Mouse (Mus musculus): ENCODE data around the gene Ctsz.

The Ctsz gene

DNA sequence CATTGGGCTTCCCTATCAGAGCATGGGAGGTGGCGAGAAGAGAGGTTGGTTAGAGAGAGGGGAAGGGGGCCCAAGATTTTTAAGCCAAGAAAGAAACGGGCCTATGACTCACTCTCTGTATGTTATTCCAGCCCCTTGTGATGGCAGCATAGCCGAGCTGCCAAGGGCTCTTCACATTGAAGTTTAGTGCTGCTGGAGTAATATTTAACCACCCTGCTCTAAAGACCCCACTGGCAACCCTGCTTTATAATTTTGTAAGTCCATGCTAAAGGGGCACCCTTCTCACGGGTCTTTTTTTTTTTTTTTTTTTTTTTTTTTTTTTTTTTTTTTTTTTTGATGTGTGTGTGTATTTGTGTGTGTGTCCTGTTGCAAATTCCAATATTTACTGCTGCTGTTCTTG lies 3.1 kb upstream of the Ctsz start:
- no peak for DNase-seq (ENCODE audit: low spot score in 2 of 2)

DNA sequence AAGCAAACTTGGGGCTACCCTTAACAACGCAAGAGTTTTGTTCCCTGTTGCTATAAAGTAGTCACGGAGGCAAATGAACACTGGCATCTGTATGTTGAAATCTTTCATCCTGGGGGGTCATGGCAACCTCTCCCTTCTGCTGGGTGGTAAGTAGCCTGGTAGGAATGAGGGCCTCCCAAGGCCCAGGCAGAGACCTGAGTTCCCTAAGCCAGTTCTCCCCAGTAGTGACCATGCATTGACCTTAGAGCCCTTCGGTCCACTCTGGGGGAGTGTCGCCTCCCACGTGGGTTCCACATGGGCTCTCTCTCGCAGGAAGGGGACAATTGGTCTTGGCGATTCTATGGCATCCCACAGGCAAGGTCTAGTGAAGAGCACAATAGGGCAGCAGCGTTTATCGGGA lies 1.1 kb upstream of the Ctsz start:
- DNase-seq (ENCODE audit: low spot score in 2 of 2) = no peak

DNA sequence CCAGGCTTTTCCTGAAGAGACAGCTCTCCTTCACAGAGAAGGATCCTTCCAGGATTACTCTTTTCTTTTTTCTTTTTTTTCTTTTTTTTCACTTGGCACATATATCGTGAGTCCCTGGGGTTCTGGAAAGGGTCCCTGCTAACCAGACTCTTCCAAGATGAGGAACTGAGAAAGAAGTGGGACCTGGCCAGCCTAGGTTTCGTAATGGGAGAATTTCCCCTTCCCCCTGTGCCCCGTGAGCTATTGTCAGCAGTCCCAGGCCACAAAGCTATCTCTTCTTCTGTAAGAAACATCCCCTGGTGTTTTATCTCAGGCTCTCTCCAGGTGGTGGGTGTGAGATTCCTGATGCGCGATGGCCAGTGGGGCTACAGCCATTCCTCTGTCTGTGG lies 605 bp upstream of the Ctsz start:
- no peak for DNase-seq (ENCODE audit: low spot score in 2 of 2)

DNA sequence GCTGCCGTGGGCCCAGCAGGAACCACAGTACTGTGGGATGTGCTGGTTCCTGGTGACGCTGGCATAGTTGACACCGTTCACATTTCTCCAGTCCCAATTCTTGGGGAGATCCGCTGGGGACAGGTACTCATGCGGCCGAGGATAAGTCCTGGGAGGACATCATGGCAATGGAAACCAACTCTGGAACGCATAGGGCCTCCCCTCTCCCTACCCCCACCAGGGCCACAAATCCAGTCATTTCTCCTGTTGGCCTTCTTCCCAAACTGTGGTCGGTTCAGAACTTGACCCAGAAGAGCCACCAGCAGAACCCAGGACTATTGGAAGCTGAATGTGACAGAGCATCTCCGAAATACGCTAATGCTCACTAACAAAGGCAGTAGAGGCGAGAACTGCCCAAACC lies 658 bp downstream of the Ctsz start:
- no peak for DNase-seq (ENCODE audit: low spot score in 2 of 2)

DNA sequence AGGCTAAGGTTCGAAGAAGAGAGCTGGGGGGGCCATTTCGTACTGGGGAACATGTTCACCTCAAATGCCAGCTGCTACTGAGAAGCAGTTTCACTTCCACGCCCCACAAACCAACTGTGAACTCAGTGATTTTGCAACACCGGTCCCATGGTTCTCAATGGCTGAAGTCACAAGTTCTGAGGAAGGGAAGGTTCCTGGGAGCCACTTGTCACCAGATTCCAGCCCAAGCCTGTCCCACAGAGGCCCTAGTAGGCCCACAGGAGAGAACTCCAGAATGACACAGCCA lies 1.2 kb downstream of the Ctsz start:
- DNase-seq (ENCODE audit: low spot score in 2 of 2) = peak in 1 of 2 experiments; percentile 30

DNA sequence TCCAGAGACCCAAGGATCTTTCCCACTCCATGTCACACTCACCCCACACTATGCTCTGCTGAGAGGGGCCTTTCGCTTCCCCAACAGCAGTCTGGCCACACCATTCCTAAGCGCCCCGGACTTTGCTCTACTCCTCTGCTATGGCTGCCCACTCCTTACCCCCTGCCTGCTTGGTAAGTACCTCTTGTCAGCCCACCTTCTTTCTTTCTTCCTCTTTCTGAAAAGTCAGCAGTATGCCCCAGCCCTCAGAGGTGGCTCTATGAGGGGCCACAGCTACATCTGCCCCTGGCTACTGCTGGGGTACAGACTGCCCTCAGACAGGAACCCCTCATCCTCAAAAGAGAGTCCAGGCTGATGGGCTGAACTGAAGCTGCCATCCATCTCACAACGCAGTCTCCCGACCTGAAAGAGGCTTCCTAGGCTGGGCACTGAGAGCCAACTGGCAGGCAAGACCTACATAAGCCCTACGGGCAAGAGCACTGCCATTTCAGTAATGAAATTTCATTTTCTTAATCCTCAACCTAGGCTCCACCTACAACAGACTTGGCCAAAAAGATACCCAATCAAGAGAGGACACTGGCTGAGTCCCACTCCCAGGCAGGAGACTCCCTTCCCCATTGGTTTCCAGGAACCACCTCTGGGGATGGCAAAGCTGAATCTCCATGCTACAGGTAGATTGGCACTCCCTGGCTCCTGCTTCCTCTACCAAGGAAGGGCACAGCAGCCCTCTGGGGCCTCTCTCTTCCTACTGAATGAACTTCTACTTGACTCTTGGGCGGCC lies 1.7 kb downstream of the Ctsz start:
- no peak for DNase-seq (ENCODE audit: low spot score in 2 of 2)

DNA sequence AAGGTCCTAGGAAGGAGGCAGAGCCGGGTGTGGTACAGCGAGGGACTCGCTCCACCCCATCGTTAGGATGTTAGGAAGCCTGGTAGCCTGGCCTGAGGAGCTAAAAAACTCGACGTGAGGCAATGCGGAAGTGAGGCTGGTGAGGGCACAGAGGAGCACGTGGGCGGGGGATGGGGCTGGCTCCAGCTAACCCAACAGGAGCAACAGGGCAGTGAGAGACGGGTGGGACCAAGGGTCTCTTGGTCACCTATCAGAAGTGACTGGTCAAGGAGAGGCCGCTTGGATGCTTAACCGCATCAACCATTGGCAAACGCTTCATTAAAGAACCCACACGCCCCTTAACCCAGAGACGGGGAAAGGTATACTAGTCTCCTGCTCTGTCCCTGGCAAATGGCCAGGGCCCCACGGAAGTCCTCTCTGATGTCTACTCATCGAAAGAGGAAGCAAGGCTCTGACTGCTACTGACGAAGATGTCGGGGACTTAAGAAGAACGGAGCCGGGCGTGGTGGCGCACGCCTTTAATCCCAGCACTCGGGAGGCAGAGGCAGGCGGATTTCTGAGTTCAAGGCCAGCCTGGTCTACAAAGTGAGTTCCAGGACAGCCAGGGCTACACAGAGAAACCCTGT lies 2.6 kb downstream of the Ctsz start:
- DNase-seq (ENCODE audit: low spot score in 2 of 2) = no peak

DNA sequence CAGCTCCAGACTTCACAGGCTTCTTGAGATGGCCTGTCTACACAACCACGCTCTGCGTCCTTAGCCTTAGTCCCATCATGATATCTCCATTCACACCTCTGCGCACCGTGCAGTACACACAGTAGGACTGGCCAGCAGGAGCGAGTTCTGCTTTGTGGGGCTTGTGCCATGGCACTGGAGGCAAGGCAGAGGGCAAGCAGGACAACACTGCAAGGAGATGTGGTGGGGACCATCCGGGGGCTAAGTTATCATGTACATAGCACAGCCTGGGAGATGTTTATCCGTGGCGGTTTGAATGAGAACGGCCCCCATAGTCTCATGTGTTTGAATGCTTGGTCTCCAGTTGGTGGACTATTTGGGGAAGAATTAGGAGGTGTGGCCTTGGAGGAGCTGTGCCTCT lies 3.9 kb downstream of the Ctsz start:
- no peak for DNase-seq (ENCODE audit: low spot score in 2 of 2)

DNA sequence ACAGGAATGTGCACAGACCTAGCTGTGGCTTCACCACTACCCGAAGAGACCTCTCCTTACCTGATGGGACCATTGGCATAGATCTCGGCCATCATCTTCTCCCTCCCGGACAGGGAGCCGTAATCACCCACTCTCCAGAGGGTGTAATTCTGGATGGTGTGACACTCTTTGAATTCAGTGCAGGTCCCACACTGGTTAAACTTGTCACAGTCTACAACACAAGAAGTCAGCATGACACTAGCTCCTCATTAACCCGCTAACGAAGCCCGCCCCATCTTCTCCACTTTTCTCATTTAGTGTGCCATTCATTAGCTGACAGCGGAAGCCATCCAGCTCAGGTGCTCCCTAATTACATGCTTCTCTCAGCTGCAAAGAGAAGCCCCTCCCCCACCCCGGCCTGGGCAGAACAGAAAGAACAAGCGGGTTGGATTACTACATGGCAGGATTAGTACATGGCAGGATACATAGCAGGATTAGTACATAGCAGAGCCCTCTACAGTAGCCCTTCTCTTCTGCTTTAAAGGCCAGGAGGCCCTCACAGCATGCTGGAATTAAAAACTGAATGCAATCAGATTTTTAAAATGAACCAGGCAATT lies 9.7 kb downstream of the Ctsz start:
- no peak for DNase-seq (ENCODE audit: low spot score in 2 of 2)

DNA sequence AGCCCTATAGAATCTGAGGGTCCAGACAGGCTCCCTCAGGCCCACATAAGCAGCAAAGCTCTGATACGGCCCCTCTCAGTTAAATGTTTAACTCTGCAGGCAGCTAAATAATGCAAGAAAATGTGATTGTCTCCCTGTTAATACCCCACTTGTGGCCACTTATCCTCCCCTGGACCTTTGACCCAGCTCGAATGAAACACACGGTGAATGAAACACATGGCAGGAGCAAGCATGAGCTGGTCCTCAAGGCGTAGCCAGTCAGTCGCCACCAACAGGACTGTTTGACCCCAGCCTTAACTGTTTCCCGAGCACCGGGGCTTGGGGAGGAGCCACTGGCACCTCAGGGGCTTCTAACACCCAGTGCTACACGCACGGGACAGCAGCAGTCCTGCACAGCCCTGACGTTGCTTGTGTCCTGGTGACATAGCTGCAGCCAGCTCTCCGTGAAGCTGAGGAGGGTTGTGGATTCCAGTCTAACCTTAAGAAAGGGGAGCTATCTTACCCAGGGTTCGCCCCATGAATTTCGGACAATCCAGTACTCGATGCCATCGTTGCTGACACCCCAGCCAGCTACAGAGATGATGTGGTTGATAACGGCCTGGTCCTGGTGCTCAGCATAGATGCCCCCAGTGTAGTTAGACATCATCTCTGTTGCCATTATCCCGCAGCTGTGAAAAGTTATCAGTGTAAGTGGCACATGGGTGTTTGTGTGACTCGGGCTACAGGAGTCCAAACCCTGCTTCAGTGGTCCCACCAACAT lies 10.6 kb downstream of the Ctsz start:
- no peak for DNase-seq (ENCODE audit: low spot score in 2 of 2)

DNA sequence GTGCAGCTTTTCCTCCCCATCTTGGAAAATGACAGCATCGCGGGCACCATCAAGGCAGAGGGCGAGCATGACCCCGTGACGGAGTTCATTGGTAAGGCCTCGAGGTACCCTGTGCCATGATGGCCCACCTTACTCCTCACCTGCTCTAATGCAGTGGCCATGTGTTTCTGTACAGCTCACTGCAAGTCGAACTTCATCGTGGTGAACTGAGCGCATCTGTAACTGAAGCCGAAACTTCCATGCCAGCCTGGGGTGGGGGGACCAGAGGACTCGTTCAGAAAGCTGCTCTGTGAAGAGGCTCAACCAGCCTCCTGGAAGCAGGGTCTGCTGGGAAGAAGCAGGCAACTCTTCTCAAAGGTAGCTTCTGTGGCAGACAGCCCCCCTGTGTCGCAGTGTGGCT lies 12.0 kb downstream of the Ctsz start:
- no peak for DNase-seq (ENCODE audit: low spot score in 2 of 2)

DNA sequence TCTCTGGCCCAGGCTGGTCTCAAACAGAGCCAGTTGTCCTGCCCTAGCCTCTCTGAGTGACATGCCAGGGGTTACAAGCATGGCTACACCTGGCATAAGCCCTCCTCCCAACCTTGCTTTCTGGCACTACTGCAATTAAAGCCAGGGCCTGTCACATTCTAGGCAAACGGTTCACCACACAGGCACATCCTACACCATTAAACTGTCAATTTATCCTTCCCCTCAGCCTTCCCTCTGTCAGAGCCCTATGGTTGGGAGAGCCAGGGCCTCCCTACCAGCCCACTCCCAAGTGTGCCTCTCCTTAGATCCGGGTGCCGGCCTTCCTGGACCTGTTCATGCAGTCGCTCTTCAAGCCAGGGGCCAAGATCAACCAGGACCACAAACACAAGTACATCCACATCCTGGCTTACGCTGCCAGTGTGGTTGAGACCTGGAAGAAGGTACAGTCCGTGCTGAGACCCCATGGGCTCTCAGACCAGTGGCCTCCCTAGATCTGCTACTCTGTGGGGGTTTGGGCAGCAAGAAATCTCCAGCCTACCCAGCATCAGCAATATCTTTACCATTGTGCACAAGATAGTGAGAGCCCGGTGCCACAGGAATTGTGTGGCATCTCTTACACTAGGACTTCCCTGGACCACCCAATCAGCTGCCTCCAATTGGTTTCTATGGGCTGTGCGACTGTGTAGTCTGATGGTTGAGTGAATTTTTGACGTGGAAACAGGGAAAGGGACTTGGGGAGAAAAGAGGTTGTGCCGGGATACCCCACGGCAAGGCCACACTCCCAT lies 14.3 kb downstream of the Ctsz start:
- DNase-seq (ENCODE audit: low spot score in 2 of 2) = no peak

DNA sequence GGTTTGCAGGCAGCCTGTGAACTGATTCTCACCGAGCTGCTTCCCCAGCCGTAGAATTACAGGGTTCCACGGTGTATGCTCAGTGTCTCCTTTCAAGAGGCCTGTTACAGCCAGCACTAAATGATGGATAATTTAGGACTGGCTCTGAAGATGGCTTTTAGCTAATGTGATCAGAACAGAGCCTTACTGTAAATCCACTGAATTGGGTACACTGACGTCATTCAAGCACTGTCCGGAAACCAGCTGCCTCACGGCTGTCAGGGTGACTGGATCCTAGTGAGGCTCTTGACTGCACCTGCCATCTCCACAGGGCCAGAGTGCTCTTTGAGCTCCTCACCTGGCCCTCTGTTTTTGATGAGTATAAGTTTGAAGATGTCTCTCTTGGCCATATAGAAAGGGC lies 17.7 kb downstream of the Ctsz start:
- DNase-seq (ENCODE audit: low spot score in 2 of 2) = no peak

DNA sequence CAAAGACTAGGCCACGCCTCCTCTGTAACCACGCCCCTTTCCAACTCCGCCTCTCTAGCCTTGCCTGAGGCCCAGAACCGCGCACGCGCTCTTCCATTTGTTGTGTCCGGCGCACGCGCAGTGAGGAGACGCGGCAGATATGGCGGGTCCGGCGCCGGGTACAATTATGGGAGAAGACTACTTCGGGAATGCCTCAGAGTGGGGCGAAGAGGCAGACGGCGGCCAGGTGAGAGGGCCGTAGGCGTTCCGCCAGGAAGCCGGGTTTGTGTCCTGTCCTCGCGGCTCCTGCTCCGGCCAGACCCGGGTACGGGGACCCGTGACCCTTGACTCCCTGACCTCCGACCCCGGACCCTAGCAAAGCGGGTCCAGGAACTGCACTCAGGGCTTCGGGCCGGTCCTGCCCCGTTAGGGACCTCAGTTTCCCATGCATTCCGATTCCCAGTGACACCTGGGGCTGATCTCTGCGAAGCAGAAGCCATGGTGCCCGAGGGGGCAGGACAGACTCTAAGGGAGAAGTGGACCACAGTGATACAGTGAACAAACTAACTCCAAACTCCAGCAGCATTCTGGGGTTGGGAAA lies 23.0 kb downstream of the Ctsz start, which contains the start of gene Nelfcd:
Gene Nelfcd (plus strand): TSS at position 74 of the 580 bp plus-strand sequence.
- peak; percentile 85 to 94 for DNase-seq (ENCODE audit: low spot score in 2 of 2)

DNA sequence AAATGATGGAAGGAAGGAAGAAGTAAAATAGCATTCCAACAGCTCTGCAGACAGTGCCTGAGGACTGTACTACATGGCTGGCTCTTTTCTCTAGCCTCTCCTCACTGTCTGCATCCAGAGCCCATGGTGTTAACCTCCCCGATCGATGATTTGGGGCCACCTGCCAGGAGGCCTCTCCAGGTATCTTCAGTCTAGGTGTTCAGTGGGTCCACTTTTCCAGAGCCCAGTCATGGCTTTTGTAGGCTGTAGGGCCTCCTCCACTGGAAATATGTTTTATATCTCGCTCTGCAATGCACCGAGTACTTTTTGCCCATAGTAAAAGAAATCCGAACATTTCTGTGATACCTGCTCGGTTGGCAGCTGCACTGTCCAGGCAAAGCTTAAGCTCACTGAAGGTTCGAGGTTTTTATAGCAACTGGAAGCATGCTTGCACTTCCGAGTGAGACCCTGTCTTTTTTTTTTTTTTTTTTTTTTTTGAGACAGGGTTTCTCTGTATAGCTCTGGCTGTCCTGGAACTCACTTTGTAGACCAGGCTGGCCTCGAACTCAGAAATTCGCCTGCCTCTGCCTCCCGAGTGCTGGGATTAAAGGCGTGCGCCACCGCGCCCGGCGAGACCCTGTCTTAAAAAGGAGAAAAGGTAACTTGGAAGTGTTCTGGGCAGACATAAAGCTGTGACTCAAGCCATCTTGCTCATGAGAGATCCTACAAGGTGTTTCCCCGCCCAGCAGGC lies 23.7 kb downstream of the Ctsz start:
- no peak for DNase-seq (ENCODE audit: low spot score in 2 of 2)

DNA sequence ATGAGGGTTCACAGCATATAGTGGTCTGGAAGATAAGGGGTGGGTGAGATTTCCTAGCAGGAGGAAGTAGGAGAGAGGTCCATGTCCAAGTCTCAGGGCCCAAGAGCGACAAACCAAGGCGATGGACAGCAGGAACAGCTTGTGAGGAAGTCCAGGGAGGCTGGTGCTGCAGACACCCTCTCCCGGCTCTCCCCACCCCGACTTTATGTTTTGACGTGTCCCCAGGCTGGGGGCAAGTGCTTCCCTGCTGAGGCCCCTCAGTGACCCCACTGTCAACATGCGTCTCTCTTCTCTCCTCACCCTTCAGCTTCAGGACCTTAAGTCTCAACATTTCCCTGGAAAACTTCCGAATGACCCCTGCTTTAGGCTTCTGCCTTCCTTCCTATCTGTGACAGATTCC lies 25.7 kb downstream of the Ctsz start:
- DNase-seq (ENCODE audit: low spot score in 2 of 2) = no peak

DNA sequence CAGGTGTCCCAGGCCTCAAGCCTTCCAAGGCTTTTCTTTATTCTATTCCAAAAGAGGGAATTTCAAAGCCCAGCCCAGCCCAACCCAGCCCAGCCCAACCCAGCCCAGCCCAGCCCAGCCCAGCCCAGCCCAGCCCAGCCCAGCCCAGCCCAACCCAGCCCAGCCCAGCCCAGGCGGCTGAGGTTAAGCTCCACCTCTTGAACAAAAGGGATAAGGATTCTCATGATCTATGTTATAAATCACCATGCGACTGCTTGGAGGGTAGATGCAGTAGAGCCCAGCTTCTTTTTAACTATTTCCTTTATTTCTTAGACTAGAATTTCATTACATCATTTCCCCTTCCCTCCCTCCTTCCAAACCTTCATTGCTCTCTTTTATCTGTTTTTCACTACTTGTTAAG lies 28.6 kb downstream of the Ctsz start:
- no peak for DNase-seq (ENCODE audit: low spot score in 2 of 2)

DNA sequence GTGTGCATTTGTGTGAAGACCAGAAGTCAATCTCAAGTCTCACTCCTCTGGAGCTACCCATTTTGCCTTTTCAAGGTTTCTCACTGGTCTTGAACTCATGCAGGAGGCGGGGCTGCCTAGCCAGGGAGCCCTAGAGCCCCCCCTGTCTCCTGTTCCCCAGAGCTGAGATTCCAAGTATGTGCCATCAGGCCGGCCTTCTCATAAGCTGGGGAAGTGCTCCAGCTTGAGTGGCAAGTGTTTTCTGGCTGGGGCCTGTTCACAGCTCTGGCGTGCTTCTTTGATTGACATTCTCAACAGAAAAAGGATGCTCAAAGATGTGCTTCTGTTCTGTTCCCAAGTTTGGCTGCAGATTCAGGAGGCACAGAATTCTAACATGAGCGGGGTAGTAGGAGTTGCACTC lies 38.4 kb downstream of the Ctsz start:
- no peak for DNase-seq (ENCODE audit: low spot score in 2 of 2)

DNA sequence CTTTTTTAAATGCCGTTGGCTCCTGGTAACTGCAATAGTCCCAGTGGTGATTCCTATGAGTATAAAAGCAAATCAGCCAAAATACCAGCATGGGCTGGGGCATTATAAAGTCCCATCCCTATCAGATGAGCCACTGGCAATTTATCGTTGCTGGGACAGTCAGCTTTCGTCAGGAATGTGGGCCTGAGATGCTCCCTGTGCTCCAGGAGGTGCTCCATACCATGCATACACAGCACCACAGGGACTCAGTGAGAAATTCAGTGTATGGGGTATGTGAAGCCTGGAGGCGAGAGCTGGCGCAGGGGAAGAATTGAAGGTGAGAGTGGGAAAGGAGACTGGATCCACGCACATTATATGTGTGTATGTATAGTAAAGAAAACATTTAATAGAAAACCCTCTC lies 41.0 kb downstream of the Ctsz start:
- DNase-seq (ENCODE audit: low spot score in 2 of 2) = no peak

DNA sequence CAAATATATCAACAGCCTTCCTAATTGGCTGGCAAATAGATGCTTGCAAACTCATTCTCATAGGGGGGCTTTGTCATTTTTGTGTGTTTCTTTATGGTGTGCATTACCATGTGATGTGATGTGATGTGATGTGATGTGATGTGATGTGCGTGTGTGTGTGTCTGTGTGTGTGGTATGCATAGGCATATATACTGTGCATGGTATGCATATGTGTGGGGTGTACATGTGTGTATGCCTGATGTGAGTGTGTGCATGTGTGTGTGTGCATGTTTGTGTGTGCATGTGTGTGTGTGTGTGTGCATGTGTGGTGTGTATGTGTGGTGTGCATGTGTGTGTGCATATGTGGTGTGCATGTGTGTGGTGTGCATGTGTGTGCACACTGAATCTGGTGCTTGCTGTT lies 41.8 kb downstream of the Ctsz start:
- no peak for DNase-seq (ENCODE audit: low spot score in 2 of 2)

DNA sequence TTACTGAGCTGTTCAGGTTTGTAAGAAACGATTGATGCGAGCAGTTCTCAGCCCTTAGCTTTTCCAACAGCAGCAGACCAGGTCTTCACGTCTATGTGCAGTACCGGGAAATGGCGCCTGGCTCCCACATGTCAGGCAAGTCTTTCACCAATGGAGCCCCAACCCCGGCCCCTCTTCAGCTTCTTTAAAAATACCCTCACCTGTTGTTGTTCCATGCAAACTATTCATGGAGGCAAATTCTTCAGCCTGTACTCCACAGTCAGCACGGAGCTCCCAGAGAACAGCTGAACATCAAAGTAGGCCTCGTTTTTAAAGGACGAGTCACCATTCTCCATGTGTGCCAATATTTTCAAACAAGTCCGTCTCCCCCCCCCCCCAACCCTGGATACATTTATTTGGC lies 42.2 kb downstream of the Ctsz start:
- DNase-seq (ENCODE audit: low spot score in 2 of 2) = no peak
